Mouse (Mus musculus): ENCODE measurements around the gene Ammecr1. TPM values are rescaled to one million over a fixed set of nuclear protein-coding genes. Genes with fewer than 3 reads are reported as not detected.

The Ammecr1 gene
- polyA plus RNA-seq, 1 experiment from 2014 or later, result 8.7 TPM

- H3K27ac ChIP-seq, result no peak overlapping the region
- no peaks in the 10 kb centered on the region for H3K9me3 ChIP-seq
- no peak overlapping the region for H3K4me3 ChIP-seq
- H3K4me1 ChIP-seq, result no peaks in the 10 kb centered on the region
- H3K4me2 ChIP-seq (replicated peaks), result no peak overlapping the region
- ATAC-seq (ENCODE audit: low FRiP score, low read depth), result no peak
- H3K9ac ChIP-seq, result no peak overlapping the region
- H3K36me3 ChIP-seq, result no peaks in the 10 kb centered on the region; the same call in 1 of the 2 replicates
- WGBS, result 80% methylated on average over 2 of the region's 2 CpGs
- H3K27me3 ChIP-seq (replicated peaks), result no peaks in the 10 kb centered on the region
These were observed 127.7 kb downstream of the Ammecr1 start for GRCm38 (mm10) chrX:142838841-142839240.

GRCm38 (mm10) chrX:142837316-142837715 lies 129.2 kb downstream of the Ammecr1 start:
- no peak for ATAC-seq (ENCODE audit: low FRiP score, low read depth)
- no peak overlapping the region for H3K9ac ChIP-seq
- H3K36me3 ChIP-seq, result no peaks in the 10 kb centered on the region; the same call in 1 of the 2 replicates
- no peaks in the 10 kb centered on the region for H3K4me1 ChIP-seq
- H3K9me3 ChIP-seq, result no peaks in the 10 kb centered on the region
- H3K27ac ChIP-seq, result no peak overlapping the region
- WGBS, result 92% methylated on average over 3 of the region's 3 CpGs
- H3K27me3 ChIP-seq (replicated peaks), result no peaks in the 10 kb centered on the region
- H3K4me2 ChIP-seq (replicated peaks), result no peak overlapping the region
- no peak overlapping the region for H3K4me3 ChIP-seq

GRCm38 (mm10) chrX:142836399-142836798 lies 130.1 kb downstream of the Ammecr1 start:
- no peak overlapping the region for H3K4me2 ChIP-seq (replicated peaks)
- WGBS, result 97% methylated on average over 7 of the region's 7 CpGs
- H3K36me3 ChIP-seq, result no peaks in the 10 kb centered on the region; the same call in 1 of the 2 replicates
- H3K27ac ChIP-seq, result no peak overlapping the region
- no peak overlapping the region for H3K4me3 ChIP-seq
- H3K9me3 ChIP-seq, result no peaks in the 10 kb centered on the region
- ATAC-seq (ENCODE audit: low FRiP score, low read depth), result no peak
- H3K9ac ChIP-seq, result no peak overlapping the region
- no peaks in the 10 kb centered on the region for H3K4me1 ChIP-seq
- no peaks in the 10 kb centered on the region for H3K27me3 ChIP-seq (replicated peaks)

GRCm38 (mm10) chrX:142834807-142835206 lies 131.7 kb downstream of the Ammecr1 start:
- H3K4me2 ChIP-seq (replicated peaks), result no peak overlapping the region
- no peaks in the 10 kb centered on the region for H3K27me3 ChIP-seq (replicated peaks)
- H3K4me1 ChIP-seq, result no peaks in the 10 kb centered on the region
- 94% methylated on average over 6 of the region's 6 CpGs for WGBS
- no peaks in the 10 kb centered on the region for H3K9me3 ChIP-seq
- no peak overlapping the region for H3K27ac ChIP-seq
- no peaks in the 10 kb centered on the region; the same call in 1 of the 2 replicates for H3K36me3 ChIP-seq
- no peak overlapping the region for H3K4me3 ChIP-seq
- no peak for ATAC-seq (ENCODE audit: low FRiP score, low read depth)
- H3K9ac ChIP-seq, result no peak overlapping the region

GRCm38 (mm10) chrX:142833164-142833796 lies 133.2 kb downstream of the Ammecr1 start:
- 76% methylated on average over 13 of the region's 13 CpGs for WGBS

GRCm38 (mm10) chrX:142832221-142832620 lies 134.3 kb downstream of the Ammecr1 start:
- 73% methylated on average over 3 of the region's 3 CpGs for WGBS
- H3K4me3 ChIP-seq, result no peak overlapping the region
- H3K27ac ChIP-seq, result no peak overlapping the region

More at GRCm38 (mm10) chrX:142833164-142833796, 133.2 kb downstream of the Ammecr1 start:
- ATAC-seq (ENCODE audit: low FRiP score, low read depth), result no peak
- Histone ChIP-seq H3K4me2 (replicated peaks) (no peak overlapping the region), H3K27ac (no peak overlapping the region), H3K9ac (no peak overlapping the region), H3K36me3 (no peaks in the 10 kb centered on the region; the same call in 1 of the 2 replicates), H3K4me3 (no peak overlapping the region), H3K27me3 (replicated peaks) (no peaks in the 10 kb centered on the region), H3K9me3 (no peaks in the 10 kb centered on the region), H3K4me1 (no peaks in the 10 kb centered on the region)

GRCm38 (mm10) chrX:142830572-142830971 lies 136.0 kb downstream of the Ammecr1 start:
- no peaks in the 10 kb centered on the region; the same call in 1 of the 2 replicates for H3K36me3 ChIP-seq
- H3K9me3 ChIP-seq, result no peaks in the 10 kb centered on the region
- no peaks in the 10 kb centered on the region for H3K4me1 ChIP-seq
- no peak overlapping the region for H3K4me3 ChIP-seq
- ATAC-seq (ENCODE audit: low FRiP score, low read depth), result no peak
- no peak overlapping the region for H3K9ac ChIP-seq
- no peak overlapping the region for H3K27ac ChIP-seq
- no peaks in the 10 kb centered on the region for H3K27me3 ChIP-seq (replicated peaks)
- whole genome bisulfite sequencing, result 91% methylated on average over 6 of the region's 6 CpGs
- H3K4me2 ChIP-seq (replicated peaks), result no peak overlapping the region

More at GRCm38 (mm10) chrX:142832221-142832620, 134.3 kb downstream of the Ammecr1 start:
- no peak overlapping the region for H3K9ac ChIP-seq
- no peaks in the 10 kb centered on the region for H3K9me3 ChIP-seq
- H3K4me1 ChIP-seq, result no peaks in the 10 kb centered on the region
- no peaks in the 10 kb centered on the region; the same call in 1 of the 2 replicates for H3K36me3 ChIP-seq
- ATAC-seq (ENCODE audit: low FRiP score, low read depth), result no peak
- H3K27me3 ChIP-seq (replicated peaks), result no peaks in the 10 kb centered on the region
- no peak overlapping the region for H3K4me2 ChIP-seq (replicated peaks)

- H3K4me3 ChIP-seq, result no peak overlapping the region
- H3K27ac ChIP-seq, result no peak overlapping the region
- no peaks in the 10 kb centered on the region; the same call in 1 of the 2 replicates for H3K36me3 ChIP-seq
- H3K4me2 ChIP-seq (replicated peaks), result no peak overlapping the region
- 84% methylated on average over 12 of the region's 12 CpGs for WGBS
- no peak for ATAC-seq (ENCODE audit: low FRiP score, low read depth)
- H3K27me3 ChIP-seq (replicated peaks), result no peaks in the 10 kb centered on the region
- H3K4me1 ChIP-seq, result no peaks in the 10 kb centered on the region
- no peak overlapping the region for H3K9ac ChIP-seq
- no peaks in the 10 kb centered on the region for H3K9me3 ChIP-seq
These were observed 136.6 kb downstream of the Ammecr1 start for GRCm38 (mm10) chrX:142829866-142830470.

GRCm38 (mm10) chrX:142829267-142829666 lies 137.3 kb downstream of the Ammecr1 start:
- Histone ChIP-seq H3K27ac (no peak overlapping the region), H3K4me1 (no peaks in the 10 kb centered on the region), H3K4me2 (replicated peaks) (no peak overlapping the region), H3K27me3 (replicated peaks) (no peaks in the 10 kb centered on the region), H3K9ac (no peak overlapping the region), H3K4me3 (no peak overlapping the region), H3K9me3 (no peaks in the 10 kb centered on the region), H3K36me3 (no peaks in the 10 kb centered on the region)
- 84% methylated on average over 2 of the region's 2 CpGs for WGBS
- ATAC-seq (ENCODE audit: low FRiP score, low read depth), result no peak

GRCm38 (mm10) chrX:142828184-142828908 lies 138.2 kb downstream of the Ammecr1 start:
- 54% methylated on average over 13 of the region's 13 CpGs for WGBS
- no peaks in the 10 kb centered on the region for H3K27me3 ChIP-seq (replicated peaks)
- H3K36me3 ChIP-seq, result no peaks in the 10 kb centered on the region
- no peaks in the 10 kb centered on the region for H3K4me1 ChIP-seq
- H3K9ac ChIP-seq, result no peak overlapping the region
- ATAC-seq (ENCODE audit: low FRiP score, low read depth), result no peak
- H3K9me3 ChIP-seq, result no peaks in the 10 kb centered on the region
- H3K27ac ChIP-seq, result no peak overlapping the region
- H3K4me2 ChIP-seq (replicated peaks), result no peak overlapping the region
- H3K4me3 ChIP-seq, result no peak overlapping the region

GRCm38 (mm10) chrX:142827644-142828043 lies 138.9 kb downstream of the Ammecr1 start:
- H3K4me2 ChIP-seq (replicated peaks), result no peak overlapping the region
- H3K27me3 ChIP-seq (replicated peaks), result no peaks in the 10 kb centered on the region
- H3K9ac ChIP-seq, result no peak overlapping the region
- no peaks in the 10 kb centered on the region for H3K9me3 ChIP-seq
- no peaks in the 10 kb centered on the region for H3K4me1 ChIP-seq
- H3K36me3 ChIP-seq, result no peaks in the 10 kb centered on the region
- 46% methylated on average over 1 of the region's 1 CpGs for WGBS
- no peak overlapping the region for H3K27ac ChIP-seq
- H3K4me3 ChIP-seq, result no peak overlapping the region
- ATAC-seq (ENCODE audit: low FRiP score, low read depth), result no peak

- Histone ChIP-seq H3K4me2 (replicated peaks) (no peak overlapping the region), H3K27me3 (replicated peaks) (no peaks in the 10 kb centered on the region), H3K9ac (no peak overlapping the region), H3K4me1 (no peaks in the 10 kb centered on the region), H3K4me3 (no peak overlapping the region), H3K27ac (no peak overlapping the region), H3K9me3 (no peaks in the 10 kb centered on the region), H3K36me3 (no peaks in the 10 kb centered on the region)
- 84% methylated on average over 1 of the region's 1 CpGs for WGBS
- ATAC-seq (ENCODE audit: low FRiP score, low read depth), result no peak
These were observed 141.2 kb downstream of the Ammecr1 start for GRCm38 (mm10) chrX:142825309-142825708.

Data from neural tube, embryonic 12.5 days (tissue).